Mouse (Mus musculus): ENCODE results near the gene Sbno1.

DNA sequence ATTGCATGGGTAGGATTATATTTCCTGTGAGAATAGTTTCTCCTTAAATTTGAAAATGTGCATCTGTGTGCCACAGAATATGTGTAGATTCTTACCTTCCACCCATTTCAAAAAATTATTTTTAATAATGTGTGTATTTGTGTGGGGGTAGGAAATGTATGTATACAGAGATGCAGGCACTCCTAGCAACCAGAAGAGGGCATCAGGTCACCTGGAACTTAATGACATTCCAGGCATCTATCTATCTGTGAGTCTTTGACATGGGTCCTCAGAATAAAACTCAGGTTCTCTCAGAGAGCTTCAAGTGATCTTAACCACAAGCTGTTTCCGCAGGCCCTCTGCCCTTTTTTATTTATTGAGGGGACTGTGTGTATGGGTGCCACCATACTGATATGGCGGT, 66.2 kb downstream of the Sbno1 start:
- TF ChIP-seq CTCF (IDR thresholded peaks at IDR 0.05; ENCODE audit: low read depth, low read length) (no peak), EP300 (IDR thresholded peaks at IDR 0.05; ENCODE audit: insufficient read depth, low read depth, low read length) (no peak), POLR2A (IDR thresholded peaks at IDR 0.05; ENCODE audit: insufficient read depth, low read length) (no peak)
